Mouse (Mus musculus) layer of hippocampus, adult 18-20 months (tissue): ENCODE results near the gene Nin. TPM values are rescaled to one million over a fixed set of nuclear protein-coding genes. Genes with fewer than 3 reads are reported as not detected.

ENCODE experiments used
- total RNA-seq, 2 experiments: library from RNA; stranded (reverse); gene quantifications; 2 replicates each; pipeline ENCODE4 v1.2.3; 2021

The Nin gene
- total RNA-seq, 2 experiments from 2014 or later: 62.4 to 69.6 TPM

Other genes with a start within 250 kb of the Nin start
- 100 to 1,000 TPM; 192 to 198 TPM for gene Atl1, start 221.1 kb downstream of the Nin start, total RNA-seq
- gene Map4k5, start 220.5 kb downstream of the Nin start, total RNA-seq: 10 to 100 TPM; 45.8 to 48.9 TPM
- 10 to 100 TPM; 15.7 to 16.4 TPM for gene Sav1, start 126.7 kb downstream of the Nin start, total RNA-seq
- not detected for gene Abhd12b, start 40.4 kb upstream of the Nin start, total RNA-seq
- 1 to 10 TPM; 4.5 to 4.8 TPM for gene Pygl, start 117.8 kb upstream of the Nin start, total RNA-seq
- gene Trim9, start 233.9 kb upstream of the Nin start, total RNA-seq: 100 to 1,000 TPM; 306 to 313 TPM